Mouse (Mus musculus) right cerebral cortex, postnatal 36 days (tissue): ENCODE results near the gene H2-DMb2.

Experiments
- DNase-seq, 2 experiments: peaks; one replicate each; pipeline ENCODE4 v3.0.0; 2022; ENCODE audit warnings: low spot score in 2 of 2, mixed read lengths in 1 of 2

H2-DMb2 gene

DNA sequence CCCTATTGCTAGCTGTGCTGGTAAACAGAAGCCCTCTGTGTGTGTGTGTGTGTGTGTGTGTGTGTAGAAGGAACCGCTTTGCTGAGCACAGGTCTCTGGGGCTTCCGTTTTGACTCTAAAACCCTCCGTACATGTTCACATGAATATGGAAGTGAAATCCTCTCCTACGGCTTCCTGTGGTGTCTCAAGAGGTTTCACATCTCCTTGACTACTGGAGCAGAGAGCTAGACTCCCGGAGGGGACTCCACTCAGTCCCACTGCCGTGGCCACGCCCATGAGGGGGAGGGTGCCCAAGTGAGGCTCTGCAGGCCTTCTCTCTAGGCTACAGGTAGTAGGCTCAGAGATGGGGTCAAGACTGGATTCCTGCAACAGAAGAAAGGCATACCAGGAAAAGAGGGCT lies at the start of gene H2-DMb2:
TSS of gene H2-DMb2 (plus strand) at position 275 of the 400 bp plus-strand sequence.
- no peak for DNase-seq

DNA sequence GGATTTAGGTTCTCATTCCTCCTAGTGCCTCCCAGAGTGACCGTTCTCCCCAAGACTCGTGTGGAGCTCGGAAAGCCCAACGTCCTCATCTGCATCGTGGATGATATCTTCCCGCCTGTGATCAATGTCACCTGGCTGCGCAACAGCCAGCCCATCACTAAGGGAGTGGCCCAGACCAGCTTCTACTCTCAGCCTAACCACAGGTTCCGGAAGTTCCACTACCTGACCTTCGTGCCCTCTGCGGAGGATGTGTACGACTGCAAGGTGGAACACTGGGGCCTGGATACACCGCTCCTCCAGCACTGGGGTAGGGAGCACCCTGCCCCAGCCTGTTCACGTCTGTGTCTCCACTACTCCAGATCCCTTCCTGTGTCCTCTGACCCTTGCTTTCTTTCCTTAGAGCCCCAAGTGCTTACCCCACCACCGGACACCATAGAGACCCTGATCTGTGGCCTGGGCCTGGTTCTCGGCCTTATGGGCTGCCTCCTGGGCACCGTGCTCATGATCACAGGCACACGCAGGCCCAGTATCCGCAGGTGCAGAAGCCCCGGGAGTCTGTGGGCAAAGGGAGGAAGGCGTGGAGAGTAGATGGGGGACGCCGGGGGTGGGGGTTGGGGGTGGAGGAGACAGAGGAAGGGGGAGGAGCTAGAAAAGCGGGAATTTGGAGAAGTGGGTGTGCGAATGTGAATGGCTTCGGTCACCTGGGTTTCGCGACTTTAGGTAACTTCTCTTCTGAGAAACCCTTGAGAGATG lies 48.6 kb upstream of the H2-DMb2 start:
- DNase-seq, result no peak

DNA sequence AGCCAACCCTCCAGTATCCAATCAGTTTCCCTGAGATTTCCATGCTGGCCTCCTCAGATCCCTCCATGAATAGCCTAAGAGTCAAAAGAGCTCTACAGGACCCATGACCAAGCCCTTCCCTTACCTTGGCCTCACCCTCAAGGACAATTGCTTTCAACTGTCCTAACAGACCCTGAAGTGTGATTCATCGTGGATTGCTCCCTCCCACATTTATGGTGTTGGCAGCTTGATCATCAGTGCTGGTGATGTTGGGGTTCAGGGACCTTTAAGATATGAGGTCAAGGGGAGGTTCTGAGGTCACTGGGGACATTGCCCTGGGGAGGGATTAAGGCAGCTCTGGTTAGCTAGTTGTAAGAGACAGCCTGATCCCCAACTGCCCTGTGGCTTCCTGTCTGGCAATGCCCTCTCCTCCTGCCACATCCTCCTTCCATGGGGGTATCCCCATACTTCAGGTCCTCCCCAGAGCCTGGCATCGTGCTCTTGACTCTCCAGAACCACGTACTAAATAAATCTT lies 46.6 kb upstream of the H2-DMb2 start:
- no peak for DNase-seq

DNA sequence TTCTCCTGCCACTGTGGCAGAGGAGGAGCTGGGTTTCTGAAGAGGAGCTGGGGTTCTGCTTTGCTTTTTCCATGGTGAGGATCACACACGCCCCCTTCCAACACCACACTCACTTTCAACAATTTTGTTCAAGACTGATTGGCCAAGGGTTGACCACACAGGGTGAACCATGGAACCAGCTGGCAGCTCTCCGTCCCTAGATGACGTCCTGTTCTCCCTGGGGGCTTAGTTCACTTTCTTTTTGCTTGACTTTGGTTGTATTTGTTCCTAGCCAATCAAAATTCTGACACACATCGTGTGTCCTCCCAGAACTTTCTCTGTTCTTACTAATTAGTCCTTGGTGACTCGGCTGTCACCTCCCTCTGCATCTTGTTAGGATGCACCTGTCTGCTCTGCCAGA lies 45.8 kb upstream of the H2-DMb2 start:
- no peak for DNase-seq

DNA sequence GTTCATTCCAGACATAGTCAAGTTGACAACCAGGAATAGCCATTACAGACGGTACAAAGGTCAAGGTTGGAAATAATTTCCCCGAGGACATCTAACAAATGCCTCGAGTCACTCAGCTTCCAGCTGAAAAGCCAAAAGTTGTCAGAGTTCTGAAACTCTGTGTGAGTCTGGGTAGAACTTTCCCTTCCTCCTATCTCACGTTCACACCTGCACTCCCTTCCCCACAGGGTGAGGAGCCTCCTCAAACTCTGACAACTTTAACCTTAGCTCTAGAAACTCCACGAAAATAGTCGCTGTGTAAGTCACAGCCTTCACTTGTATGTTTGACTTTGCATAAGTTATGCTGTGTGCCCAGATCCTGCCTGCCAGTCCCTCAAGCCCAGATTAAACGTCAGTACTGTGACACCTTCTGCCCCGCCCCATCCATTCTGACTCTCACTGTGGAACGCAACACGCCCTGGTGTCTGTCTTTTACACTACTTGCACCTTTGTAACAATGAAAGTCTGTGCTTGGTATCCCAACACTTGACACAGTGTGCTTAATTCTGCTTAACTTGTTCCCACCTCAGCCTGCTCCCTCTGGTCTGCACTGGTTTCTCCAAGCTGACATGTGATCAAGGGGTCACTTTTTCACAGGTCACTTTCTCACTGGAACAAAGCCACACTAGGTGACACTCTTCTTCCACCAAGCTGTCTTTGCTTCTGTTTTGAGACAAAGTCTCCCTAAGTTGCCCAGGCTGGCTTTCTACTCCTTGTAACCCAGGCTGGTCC lies 44.2 kb upstream of the H2-DMb2 start:
- DNase-seq, result no peak

DNA sequence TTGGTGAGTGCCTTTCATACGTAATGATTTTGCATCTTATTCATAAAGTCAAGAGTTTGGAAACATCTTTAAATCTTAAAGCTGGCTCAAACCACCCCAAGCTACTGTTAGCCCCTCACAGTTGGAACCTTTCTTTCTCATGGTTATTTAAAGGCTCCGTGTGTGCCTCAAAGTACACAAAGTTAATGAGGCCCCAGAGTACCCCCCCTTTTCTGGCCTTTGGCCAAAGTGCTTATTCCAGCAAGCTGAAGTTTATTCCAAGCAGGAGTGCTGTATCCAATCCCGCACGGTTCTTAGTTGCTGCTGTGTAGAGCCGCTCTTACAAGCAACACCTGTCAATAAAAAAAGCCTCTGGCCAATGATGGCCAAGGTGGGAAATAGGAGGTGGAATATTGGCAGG lies 43.6 kb upstream of the H2-DMb2 start:
- no peak for DNase-seq

DNA sequence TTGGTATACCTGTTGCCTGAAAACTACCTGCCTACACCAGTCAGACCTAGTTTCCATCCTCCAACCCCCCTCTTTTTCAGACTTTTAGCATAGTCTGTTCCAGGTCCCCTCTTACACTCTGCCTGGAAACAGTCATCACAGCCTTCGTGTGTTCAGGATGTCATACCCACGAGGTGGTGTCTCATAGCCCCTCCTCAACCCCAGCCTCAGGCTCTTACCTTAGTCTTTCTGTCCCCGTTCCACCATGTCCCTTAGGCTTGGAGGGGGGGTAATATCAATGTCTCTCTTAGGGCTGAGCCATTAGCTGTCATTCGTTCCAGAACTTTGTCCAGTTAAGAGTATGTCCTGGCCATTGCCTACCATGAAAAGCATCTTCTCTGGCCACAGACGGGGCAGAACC lies 41.9 kb upstream of the H2-DMb2 start:
- no peak for DNase-seq

DNA sequence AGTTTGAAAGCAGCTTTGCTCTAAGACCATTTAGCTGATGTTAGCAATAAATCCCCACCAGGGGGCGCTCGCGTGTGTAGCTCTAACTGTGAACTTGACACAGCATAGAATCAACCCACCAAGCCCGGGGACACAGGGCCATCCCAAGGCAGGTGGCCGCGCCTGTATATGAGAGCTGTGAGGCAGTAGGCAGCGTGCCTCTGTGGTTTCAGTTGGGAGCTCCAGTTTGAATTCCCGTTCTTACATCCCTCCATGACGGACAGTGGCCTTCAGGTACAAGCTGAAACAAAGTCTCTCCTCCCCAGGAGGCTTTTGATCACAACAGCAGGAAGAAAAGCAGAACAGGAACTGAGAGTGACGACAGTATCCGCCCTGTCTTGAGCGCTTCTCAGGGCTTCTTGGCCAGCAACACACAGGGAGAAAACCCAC lies 41.5 kb upstream of the H2-DMb2 start:
- peak; percentile 69 to 78 for DNase-seq

DNA sequence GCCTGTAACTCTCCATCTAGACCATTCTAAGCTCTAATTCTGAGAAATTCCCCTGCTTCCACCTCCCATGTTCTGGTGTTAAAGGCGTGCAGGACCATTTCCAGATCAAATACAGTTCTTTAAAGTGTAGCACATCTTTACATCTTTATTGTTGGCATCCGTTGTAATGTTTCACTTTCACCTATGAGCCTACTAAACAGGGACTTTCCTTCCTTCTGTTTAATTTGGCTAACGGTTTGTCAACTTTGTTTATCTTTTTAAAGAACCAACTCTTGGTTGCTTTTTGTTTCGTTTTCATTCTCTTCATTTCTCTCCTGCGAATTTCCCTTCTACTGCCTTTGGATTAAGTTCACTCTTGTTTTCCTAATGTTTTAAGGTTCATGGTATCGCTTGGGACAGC lies 40.3 kb upstream of the H2-DMb2 start:
- DNase-seq, result no peak

DNA sequence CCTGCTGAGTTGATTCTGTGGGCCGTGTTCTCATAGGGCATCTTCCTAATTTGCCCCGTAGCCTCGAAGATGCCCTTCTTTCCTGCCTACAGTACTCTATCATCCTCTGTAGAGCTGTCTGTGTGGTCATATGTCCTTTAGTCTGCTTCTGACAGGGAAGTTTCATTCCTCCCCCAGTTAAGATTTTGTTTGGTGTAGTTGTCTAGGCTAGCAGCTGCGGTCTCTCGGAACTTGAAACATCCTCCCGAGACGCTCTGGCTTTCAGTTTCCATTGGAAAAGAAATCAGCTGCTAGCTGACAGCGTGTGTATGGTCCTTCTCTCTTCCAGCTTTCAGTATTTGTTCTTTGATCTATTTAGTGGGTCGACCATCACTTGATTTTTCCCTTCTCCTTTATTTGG lies 38.3 kb upstream of the H2-DMb2 start:
- DNase-seq, result no peak

DNA sequence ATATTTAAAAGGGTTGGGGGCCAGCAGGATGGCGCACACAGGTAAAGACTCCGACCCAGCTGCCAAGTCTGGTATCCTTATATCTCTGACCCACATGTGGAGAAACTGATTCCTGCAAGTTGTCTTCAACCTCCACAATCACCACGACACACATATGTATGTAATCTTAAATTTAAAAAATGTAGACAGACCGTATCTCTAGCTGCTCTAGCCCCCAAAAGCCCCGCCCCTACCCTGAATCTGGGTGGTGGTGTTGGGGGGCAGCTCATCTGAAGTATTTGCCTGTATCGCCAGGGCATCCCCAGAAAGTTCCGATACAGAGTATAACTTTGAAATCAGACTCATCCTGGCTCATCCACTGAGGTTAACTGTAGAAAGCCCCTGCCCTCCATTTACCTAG lies 36.6 kb upstream of the H2-DMb2 start:
- no peak for DNase-seq

DNA sequence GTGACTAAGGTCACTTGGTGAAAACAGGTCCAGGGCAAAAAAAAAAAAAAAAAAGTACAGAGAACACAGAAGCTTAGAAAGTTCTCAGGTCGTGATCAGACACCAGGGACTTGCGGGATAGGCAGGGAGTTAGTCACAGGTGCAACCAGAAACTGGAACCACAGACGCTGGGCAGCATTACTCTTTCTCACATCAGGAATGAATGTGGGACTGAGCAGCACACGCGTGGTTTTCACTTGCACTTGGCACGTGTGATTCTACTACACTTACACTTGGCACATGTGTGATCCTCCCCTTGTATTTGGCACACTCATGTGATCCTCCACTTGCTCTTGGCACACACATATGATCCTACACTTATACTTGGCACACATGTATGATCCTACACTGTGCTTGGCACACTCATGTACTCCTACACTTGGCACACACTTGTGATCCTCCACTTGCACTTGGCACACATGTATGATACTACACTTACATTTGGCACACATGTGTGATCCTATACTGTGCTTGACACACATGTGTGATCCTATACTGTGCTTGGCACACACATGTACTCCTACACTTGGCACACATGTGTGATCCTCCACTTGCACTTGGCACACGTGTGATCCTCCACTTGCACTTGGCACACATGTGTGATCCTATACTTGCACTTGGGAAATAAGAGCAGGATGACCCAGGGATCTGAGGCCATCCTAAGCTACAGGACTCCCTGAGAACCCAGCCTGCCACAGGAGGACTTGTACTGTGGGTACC lies 35.8 kb upstream of the H2-DMb2 start:
- DNase-seq, result no peak

DNA sequence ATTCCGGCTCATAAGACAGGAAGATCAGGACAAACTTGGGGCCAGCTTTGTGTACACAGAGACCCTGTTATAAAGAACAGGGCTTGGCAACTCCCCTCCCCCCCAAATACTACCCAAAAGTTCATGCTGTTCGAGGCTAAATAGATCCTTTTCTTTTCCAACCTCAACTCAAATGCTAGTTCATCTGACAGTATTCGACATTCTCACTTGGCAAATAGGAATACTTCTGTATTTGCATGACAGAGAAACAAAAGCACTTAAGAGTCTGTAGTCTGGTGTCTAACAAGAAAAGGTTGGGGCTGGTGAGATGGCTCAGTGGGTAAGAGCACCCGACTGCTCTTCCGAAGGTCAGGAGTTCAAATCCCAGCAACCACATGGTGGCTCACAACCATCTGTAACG lies 34.6 kb upstream of the H2-DMb2 start:
- DNase-seq, result no peak

DNA sequence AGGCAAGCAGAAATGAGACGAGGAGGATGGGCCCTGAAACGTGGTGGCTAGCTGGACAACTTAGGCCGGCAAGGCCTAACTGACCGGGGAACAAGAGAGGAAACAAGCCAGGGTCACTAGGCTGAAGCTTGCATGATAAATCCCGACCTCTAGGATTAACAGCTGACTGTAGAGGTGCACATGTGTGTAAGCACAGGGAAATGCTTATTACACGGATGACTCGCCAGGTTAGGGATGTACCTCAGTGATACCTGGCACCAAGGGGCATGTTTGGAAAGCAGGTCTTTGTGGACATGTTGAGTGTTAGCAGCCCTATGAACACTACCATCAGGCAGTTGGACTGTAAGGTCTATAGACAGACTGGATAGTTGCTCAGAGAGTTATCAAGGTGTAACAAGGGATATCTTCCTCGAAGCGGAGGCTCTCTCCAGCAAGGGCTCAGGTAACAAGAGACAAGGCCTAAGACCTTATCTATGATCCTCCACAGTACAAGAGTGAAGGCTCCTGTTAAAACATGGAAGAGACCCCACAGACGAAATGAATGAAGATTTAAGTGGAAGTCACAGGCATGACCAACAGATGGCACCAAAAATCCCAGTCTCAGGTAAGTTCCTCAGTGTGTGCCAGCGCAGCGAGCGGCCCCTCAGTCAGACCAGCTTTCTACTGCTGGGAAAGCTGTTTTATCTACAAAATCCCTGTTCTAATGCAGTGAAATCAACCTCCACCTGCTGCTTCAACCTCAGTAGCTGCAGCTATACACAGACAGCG lies 33.9 kb upstream of the H2-DMb2 start:
- DNase-seq, result no peak

DNA sequence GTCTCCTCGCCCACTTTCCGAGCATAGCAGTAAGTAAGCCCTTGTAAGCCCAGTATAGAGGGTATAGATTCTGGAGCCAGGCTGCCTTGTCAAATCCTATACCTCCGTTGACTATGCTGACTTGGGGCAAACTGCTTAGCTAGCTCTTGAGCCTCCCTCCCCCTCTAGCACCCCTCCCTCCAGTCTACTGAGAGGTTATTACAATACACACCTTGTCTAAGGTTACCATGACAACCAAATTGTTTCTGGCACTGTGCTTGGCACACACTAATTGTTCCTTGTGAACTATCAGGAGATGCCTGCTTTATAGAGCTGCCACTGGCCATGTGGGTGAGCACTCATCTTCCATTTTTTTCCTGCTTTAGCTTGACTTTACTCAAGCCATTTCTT lies 33.3 kb upstream of the H2-DMb2 start:
- DNase-seq, result no peak

DNA sequence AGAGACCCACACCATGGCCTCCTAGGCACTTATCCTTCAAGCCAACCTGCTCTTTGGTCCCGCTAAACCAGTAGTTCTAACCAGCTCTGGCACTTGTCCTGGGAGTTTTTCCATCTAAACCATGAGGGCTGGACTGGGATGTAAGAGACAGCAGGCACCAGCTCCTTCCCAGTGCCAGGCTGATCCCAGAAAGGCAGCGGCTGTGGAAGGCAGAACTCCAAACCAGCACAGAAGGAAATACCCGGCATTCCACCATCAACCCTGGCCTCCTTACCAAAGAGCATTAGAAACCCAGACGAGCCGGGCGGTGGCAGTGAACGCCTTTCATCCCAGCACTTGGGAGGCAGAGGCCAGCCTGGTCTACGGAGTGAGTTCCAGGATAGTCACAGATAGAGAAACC lies 32.8 kb upstream of the H2-DMb2 start:
- no peak for DNase-seq

DNA sequence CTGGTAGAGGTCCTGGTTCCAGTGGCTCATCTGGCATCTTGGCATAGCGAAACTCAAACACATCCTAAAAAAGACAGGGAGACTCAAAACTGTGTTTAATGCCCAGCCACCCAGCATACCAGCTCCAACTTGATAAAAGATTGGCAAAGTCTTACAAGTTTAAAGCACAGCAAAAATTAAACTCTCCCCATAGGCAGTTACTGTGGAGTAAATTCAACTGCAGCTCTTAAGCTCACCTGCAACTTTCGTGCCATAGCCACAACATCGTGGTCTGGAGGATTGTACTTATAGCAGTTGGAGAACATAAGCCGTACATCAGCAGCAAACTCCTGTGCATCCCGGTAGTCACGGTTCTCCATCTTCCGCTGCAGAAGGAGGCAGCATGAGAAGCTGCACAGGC lies 29.0 kb upstream of the H2-DMb2 start:
- DNase-seq, result no peak

DNA sequence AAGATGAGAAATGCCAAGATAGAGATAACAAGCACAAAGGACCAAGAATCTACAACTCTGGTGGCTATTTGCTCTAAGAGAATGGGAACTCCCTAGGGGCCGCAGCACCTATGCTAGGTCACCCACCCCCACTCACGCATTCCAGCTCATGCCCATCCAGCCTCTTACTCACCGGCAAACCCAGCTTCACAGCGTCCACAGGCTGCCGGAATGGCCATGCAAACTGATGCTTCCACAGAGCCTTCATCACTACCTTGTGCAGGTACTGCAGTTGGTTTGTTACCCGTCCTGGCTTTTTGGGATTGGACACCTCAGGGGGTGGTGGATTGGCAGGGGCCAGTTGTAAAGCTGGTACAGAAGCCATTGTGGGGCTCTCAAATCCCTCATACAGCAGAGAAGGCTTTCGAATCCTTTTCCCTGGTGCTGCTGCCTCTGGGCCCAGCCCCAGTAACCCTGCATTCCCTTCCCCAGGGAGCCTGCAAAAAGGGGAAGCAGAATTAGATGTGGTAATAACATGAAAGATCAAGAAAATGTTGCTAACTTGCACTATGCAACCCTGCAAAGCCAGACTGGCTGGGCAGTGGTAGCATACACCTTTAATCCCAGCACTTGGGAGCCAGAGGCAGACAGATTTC lies 26.3 kb upstream of the H2-DMb2 start:
- no peak for DNase-seq

DNA sequence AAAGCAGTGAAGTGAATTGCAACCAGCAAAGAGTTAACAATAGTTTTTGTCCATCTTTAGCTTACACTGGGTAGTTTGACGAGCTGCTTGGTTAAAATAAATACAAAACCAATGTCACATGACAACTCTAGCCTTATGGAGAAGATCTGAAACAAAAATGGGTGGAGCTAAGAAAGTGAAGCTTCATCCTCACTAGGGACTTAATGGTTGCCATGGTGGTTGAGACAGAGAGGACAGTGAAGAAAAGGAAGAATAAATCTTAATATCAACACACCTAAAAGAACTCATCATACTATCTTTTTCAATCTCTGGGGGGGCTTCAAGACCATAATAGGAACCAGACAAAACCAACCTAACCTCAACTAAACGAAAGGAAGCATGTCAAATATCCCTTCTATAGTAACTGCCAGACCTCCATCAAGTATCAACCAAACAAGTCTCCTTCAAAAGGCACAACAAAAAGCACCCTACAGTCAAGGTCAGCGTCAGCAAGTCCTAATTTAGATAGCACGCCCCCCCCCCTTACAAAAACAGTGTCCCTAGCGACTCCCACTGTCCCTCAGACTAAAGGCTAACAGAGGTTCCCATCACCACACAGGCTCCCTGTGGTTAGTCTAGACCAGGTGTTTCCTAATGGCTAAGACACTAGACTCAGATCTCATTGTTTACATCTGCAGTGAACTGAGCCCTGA lies 25.5 kb upstream of the H2-DMb2 start:
- no peak for DNase-seq

DNA sequence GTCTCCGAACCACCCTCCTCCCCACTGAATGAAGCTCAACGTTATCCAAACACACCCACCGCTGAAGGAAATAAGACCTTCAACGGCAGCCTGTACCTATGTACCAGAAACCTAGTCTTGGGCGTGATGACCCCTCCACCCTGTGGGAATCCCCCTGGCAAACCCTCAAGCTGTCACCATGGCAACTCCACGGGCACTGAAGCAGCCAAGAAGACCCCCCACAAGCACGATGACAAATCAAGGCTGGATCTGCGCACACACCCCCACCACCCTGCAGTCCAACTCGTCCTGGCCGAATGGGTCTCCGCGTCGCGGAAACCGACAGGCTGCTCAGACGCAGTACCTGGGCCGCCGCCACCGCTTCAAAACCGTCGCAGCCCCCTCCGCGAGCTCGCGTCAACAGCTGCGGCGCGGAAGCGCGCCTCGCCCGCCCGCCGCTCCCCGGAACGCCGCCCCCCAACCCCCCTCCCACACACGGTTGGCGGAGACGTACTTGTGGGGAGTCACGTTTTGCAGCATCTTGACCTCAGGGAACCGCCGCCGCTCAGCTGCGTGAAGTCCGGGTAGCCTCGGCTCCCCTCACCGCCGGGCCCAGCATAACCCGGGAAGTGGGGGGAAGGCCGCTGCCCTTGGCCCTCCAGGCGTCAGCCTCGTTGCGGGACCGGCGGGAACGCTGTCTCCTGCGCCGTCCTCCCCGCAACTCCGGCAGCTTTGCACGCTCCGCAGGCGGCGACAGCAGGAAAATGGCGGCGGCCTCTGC lies 24.8 kb upstream of the H2-DMb2 start:
- no peak for DNase-seq
